Mouse (Mus musculus) forebrain, postnatal 0 days (tissue): Measurements from ENCODE around the gene Celsr1. TPM values are rescaled to one million over a fixed set of nuclear protein-coding genes. Genes with fewer than 3 reads are reported as not detected.
"Not testable (repeated sequence)": the region's sequence is repeated elsewhere in the genome, so short reads cannot be mapped to it uniquely, and the experiment has no call there.

Experiments
- ATAC-seq: fragments of 200-750 bp; cut with Nextera tagmentation; 2 replicates; pipeline ENCODE4 v1.8.0; 2017; ENCODE audit warnings: mild to moderate bottlenecking, moderate library complexity
- DNase-seq: peaks from one replicate; pipeline ENCODE4 v3.0.0-alpha.2; 2015
- H3K27ac ChIP-seq: fragments of 300-500 bp; sonication (generic); 2 replicates; pipeline ENCODE4 v1.5.1; 2014; ENCODE audit warnings: low read depth, mild to moderate bottlenecking, antibody characterized with exemption, low read length, moderate library complexity, mixed read lengths
- H3K27me3 ChIP-seq: fragments of 300-500 bp; sonication (generic); 2 replicates; pipeline ENCODE4 v1.6.1; 2014; ENCODE audit warnings: mild to moderate bottlenecking, low read length, mixed read lengths; ENCODE audit not compliant: insufficient read depth
- H3K36me3 ChIP-seq: fragments of 300-500 bp; sonication (generic); 2 replicates; pipeline ENCODE4 v1.6.1; 2014; ENCODE audit warnings: mild to moderate bottlenecking, moderate library complexity; ENCODE audit not compliant: insufficient read depth
- H3K4me1 ChIP-seq: fragments of 300-500 bp; sonication (generic); 2 replicates; pipeline ENCODE4 v1.6.1; 2014; ENCODE audit warnings: antibody characterized with exemption; ENCODE audit not compliant: insufficient read depth
- H3K4me2 ChIP-seq: fragments of 300-500 bp; sonication (generic); 2 replicates; pipeline ENCODE4 v1.6.1; 2014; ENCODE audit warnings: low read depth, mild to moderate bottlenecking, moderate library complexity
- H3K4me3 ChIP-seq: fragments of 300-500 bp; sonication (generic); 2 replicates; pipeline ENCODE4 v1.5.1; 2014; ENCODE audit warnings: low read depth, low read length, mixed read lengths
- H3K9ac ChIP-seq: fragments of 300-500 bp; sonication (generic); 2 replicates; pipeline ENCODE4 v1.6.1; 2014; ENCODE audit warnings: mild to moderate bottlenecking
- H3K9me3 ChIP-seq: fragments of 300-500 bp; sonication (generic); 2 replicates; pipeline ENCODE4 v1.6.1; 2016; ENCODE audit warnings: low read length
- CTCF ChIP-seq: sonication (generic); IDR thresholded peaks from 2 replicates; pipeline ENCODE4 v1.5.1; 2016; ENCODE audit warnings: antibody characterized with exemption, control low read depth, low read depth
- WGBS: fragments of 180-500 bp; shearing (Covaris S2); extraction: QIAGEN DNeasy Blood & Tissue Kit; methylation state at CpG from one replicate; pipeline ENCODE4 v1.1.7; 2014; 5-methylcytosine and 5-hydroxymethylcytosine counted together
- polyA plus RNA-seq: library from polyadenylated mRNA; unstranded; fragments of >200 nt; fragmentation: Nextera tagmentation; extraction: Ambion mirVana; gene quantifications from 2 replicates; pipeline ENCODE4 v1.2.1, GENCODE M21; 2015
- total RNA-seq: library from RNA; depleted of rRNA; stranded (reverse); fragments of >200 nt; gene quantifications from 2 replicates; pipeline ENCODE4 v1.2.3, GENCODE M21; 2014

Celsr1 gene
- total and polyA plus RNA-seq, 2 experiments from 2014 or later, result 0.97 to 13.0 TPM

GRCm38 (mm10) chr15:86058931-86059834, 25.6 kb upstream of the Celsr1 start:
- Histone ChIP-seq H3K4me3 (peak overlapping the region; percentile 72), H3K36me3 (no peaks in the 10 kb centered on the region), H3K9me3 (no peaks in the 10 kb centered on the region), H3K4me1 (peaks cover 36% of the 10 kb centered on the region), H3K4me2 (peak overlapping the region; percentile 90), H3K27ac (peak overlapping the region; percentile 95), H3K27me3 (no peaks in the 10 kb centered on the region), H3K9ac (peak overlapping the region; percentile 93)
- DNase-seq (peak; percentile 81), ATAC-seq (peak; percentile 63)
- WGBS, result 4% methylated on average over 48 of the region's 49 CpGs
- TF ChIP-seq CTCF, result no peak

GRCm38 (mm10) chr15:86058394-86058915, 24.9 kb upstream of the Celsr1 start:
- Histone ChIP-seq H3K9me3 (no peaks in the 10 kb centered on the region), H3K27me3 (no peaks in the 10 kb centered on the region), H3K9ac (peak overlapping the region; percentile 93), H3K4me2 (peak overlapping the region; percentile 90), H3K27ac (peak overlapping the region; percentile 95), H3K4me1 (peaks cover 36% of the 10 kb centered on the region), H3K36me3 (no peaks in the 10 kb centered on the region), H3K4me3 (peak overlapping the region; percentile 72)
- WGBS, result 1% methylated on average over 47 of the region's 70 CpGs
- ATAC-seq (peak; percentile 84), DNase-seq (peak; percentile 98)
- no peak for TF ChIP-seq CTCF

GRCm38 (mm10) chr15:86057908-86058307, 24.3 kb upstream of the Celsr1 start:
- TF ChIP-seq CTCF, result no peak
- ATAC-seq (0 out of 2 replicates have a peak, but pooled peaks have one; percentile 1), DNase-seq (no peak)
- H3K9ac ChIP-seq, result peak overlapping the region; percentile 93
- peak overlapping the region; percentile 95 for H3K27ac ChIP-seq
- H3K27me3 ChIP-seq, result no peaks in the 10 kb centered on the region
- 12% methylated on average over 7 of the region's 7 CpGs for WGBS
- H3K9me3 ChIP-seq, result no peaks in the 10 kb centered on the region
- peak overlapping the region; percentile 90 for H3K4me2 ChIP-seq
- H3K4me1 ChIP-seq, result peaks cover 35% of the 10 kb centered on the region
- H3K4me3 ChIP-seq, result peak overlapping the region; percentile 72
- no peaks in the 10 kb centered on the region for H3K36me3 ChIP-seq

- WGBS, result 31% methylated on average over 6 of the region's 6 CpGs
- H3K27me3 ChIP-seq, result no peaks in the 10 kb centered on the region
- peak within 1 kb of the TSS; percentile 93 for H3K9ac ChIP-seq
- H3K4me1 ChIP-seq, result peaks cover 31% of the 10 kb centered on the region
- no peak for DNase-seq
- H3K36me3 ChIP-seq, result no peaks in the 10 kb centered on the region
- H3K27ac ChIP-seq, result peak within 1 kb of the TSS; percentile 95
- peak within 1 kb of the TSS; percentile 90 for H3K4me2 ChIP-seq
- H3K4me3 ChIP-seq, result peak within 1 kb of the TSS; percentile 72
- no peak for ATAC-seq
- no peak for TF ChIP-seq CTCF
- H3K9me3 ChIP-seq, result no peaks in the 10 kb centered on the region
Measured at GRCm38 (mm10) chr15:86057413-86057812, 23.8 kb upstream of the Celsr1 start, which contains the start of gene Gramd4. Gene Gramd4, plus strand, starts transcription at chr15:86057695.

- no peaks in the 10 kb centered on the region for H3K27me3 ChIP-seq
- H3K9me3 ChIP-seq, result no peaks in the 10 kb centered on the region
- no peaks in the 10 kb centered on the region for H3K36me3 ChIP-seq
- ATAC-seq (no peak), DNase-seq (no peak)
- TF ChIP-seq CTCF, result no peak
- H3K9ac ChIP-seq, result no peak overlapping the region
- no peak overlapping the region for H3K4me2 ChIP-seq
- peaks cover 25% of the 10 kb centered on the region for H3K4me1 ChIP-seq
- H3K27ac ChIP-seq, result no peak overlapping the region
- WGBS, result 88% methylated on average over 5 of the region's 5 CpGs
- H3K4me3 ChIP-seq, result no peak overlapping the region
Measured at GRCm38 (mm10) chr15:86056221-86056760, 22.7 kb upstream of the Celsr1 start.

GRCm38 (mm10) chr15:86054861-86055260, 21.3 kb upstream of the Celsr1 start:
- not testable (repeated sequence) for H3K4me2 ChIP-seq, H3K27me3 ChIP-seq, H3K9me3 ChIP-seq, H3K36me3 ChIP-seq, H3K9ac ChIP-seq, ATAC-seq, H3K27ac ChIP-seq, DNase-seq, H3K4me3 ChIP-seq
- peaks cover 11% of the 10 kb centered on the region; the same call in 1 of the 2 replicates for H3K4me1 ChIP-seq
- 67% methylated on average over 3 of the region's 3 CpGs for WGBS
